Mouse (Mus musculus) layer of hippocampus, adult 2 months (tissue): ENCODE measurements around the gene Magi2. TPM values are rescaled to one million over a fixed set of nuclear protein-coding genes. Genes with fewer than 3 reads are reported as not detected.
"Not testable (repeated sequence)": the region's sequence is repeated elsewhere in the genome, so short reads cannot be mapped to it uniquely, and the experiment has no call there.

Experiments
- DNase-seq, 2 experiments: peaks; one replicate each; pipeline ENCODE4 v3.0.0; 2022; ENCODE audit warnings: low spot score in 2 of 2
- H3K27ac ChIP-seq: fragments of 200-600 bp; 2 replicates; pipeline ENCODE4 v1.8.1; 2022
- H3K4me3 ChIP-seq: fragments of 200-600 bp; 2 replicates; pipeline ENCODE4 v1.8.1; 2022; ENCODE audit warnings: mild to moderate bottlenecking
- CTCF ChIP-seq: fragments of 200-600 bp; conservative IDR thresholded peaks from 2 replicates; pipeline ENCODE4 v1.8.1; 2022; ENCODE audit warnings: antibody characterized with exemption, mild to moderate bottlenecking, moderate library complexity
- total RNA-seq, 2 experiments: library from RNA; stranded (reverse); gene quantifications; 2 replicates each; pipeline ENCODE4 v1.2.3; 2021

Magi2 gene
- total RNA-seq, 2 experiments from 2014 or later, result 133 to 150 TPM

GRCm38 (mm10) chr5:19482981-19483380 lies 256.1 kb downstream of the Magi2 start:
- no peak overlapping the region for H3K4me3 ChIP-seq
- no peak overlapping the region for H3K27ac ChIP-seq
- DNase-seq, result peak in 1 of 2 experiments; percentile 14
- no peak for TF ChIP-seq CTCF

- no peak overlapping the region for H3K4me3 ChIP-seq
- no peak overlapping the region for H3K27ac ChIP-seq
- no peak for DNase-seq
- no peak for TF ChIP-seq CTCF
These were observed 261.1 kb downstream of the Magi2 start for GRCm38 (mm10) chr5:19487947-19488346.

- H3K27ac ChIP-seq, result no peak overlapping the region
- no peak for TF ChIP-seq CTCF
- no peak overlapping the region for H3K4me3 ChIP-seq
- DNase-seq, result peak; percentile 7 to 36
These were observed 274.2 kb downstream of the Magi2 start for GRCm38 (mm10) chr5:19501005-19501404.

- peak; percentile 80 for TF ChIP-seq CTCF
- peak; percentile 20 to 33 for DNase-seq
- Histone ChIP-seq H3K4me3 (no peak overlapping the region), H3K27ac (no peak overlapping the region)
These were observed 295.3 kb downstream of the Magi2 start for GRCm38 (mm10) chr5:19522168-19522567.

GRCm38 (mm10) chr5:19539348-19539747 lies 312.5 kb downstream of the Magi2 start:
- no peak overlapping the region for H3K4me3 ChIP-seq
- no peak for TF ChIP-seq CTCF
- no peak overlapping the region for H3K27ac ChIP-seq
- no peak for DNase-seq

DNA sequence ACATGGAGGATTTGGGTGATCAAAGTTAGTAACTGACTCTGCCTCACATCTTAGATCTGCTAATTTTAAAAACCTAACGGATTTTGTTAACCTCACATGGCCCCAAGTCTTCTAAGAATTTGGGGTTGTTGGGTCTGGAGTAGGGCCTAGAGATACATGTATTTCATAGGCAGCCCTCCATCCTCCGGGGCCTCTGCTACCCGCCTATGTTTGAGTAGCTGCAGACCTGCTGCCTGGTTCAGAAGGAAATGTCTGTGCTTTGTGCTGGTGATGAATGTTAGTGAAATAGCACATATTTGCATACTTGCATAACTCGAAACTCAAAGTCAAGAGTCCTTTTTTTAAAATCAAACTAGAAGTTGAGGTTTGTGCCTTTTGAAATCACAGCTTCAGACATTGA lies 319.6 kb downstream of the Magi2 start:
- H3K27ac ChIP-seq, result peak overlapping the region; percentile 79
- TF ChIP-seq CTCF, result no peak

GRCm38 (mm10) chr5:19546900-19547299 lies 320.1 kb downstream of the Magi2 start:
- 0 out of 2 replicates have a peak, but pooled peaks have one; percentile 4 for TF ChIP-seq CTCF
- no peak overlapping the region for H3K4me3 ChIP-seq
- no peak for DNase-seq
- H3K27ac ChIP-seq, result peak overlapping the region; percentile 79

More for the DNA sequence above, 319.6 kb downstream of the Magi2 start:
- peak in 1 of 2 experiments; percentile 34 for DNase-seq
- no peak overlapping the region for H3K4me3 ChIP-seq

DNA sequence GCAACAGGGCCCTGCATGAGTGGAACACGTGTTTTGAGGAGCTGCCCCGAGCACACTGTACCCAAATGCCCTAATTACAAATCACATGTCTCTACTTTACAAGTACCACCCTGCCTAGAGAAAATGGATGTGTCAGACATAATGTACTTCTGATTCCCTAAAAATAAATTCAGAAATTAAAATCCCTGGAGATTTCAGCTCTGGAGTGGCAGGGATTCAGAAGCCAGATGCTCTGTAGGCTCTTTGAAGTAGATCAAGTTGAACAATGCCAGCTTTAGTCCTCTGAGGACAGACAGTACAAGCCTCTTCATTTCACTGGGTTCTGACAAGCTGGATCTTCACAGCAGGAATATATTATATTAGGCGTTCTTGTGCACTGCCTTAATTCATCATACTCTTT lies 326.7 kb downstream of the Magi2 start:
- Histone ChIP-seq H3K27ac (peak overlapping the region; percentile 82), H3K4me3 (no peak overlapping the region)
- TF ChIP-seq CTCF, result no peak
- DNase-seq, result peak in 1 of 2 experiments; percentile 31

DNA sequence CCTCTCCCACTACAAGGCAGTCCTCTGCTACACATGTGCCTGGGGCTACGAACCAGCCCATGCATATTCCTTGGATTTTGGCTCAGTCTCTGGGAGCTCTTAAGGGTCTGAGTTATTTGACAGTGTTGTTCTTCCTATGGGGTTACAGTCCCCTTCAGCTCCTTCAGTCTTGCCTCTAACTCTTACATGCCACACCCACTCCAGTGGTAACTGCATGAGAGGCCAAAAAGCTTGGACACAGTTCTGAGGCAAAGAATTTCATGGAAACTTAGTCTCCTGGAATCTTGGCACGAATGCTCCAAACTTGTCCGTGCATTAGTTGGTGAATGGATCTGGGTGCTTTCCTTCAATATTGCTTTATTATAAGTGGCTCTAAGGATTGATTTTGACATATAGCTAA lies 338.8 kb downstream of the Magi2 start:
- Histone ChIP-seq H3K27ac (no peak overlapping the region), H3K4me3 (no peak overlapping the region)
- no peak for TF ChIP-seq CTCF
- DNase-seq, result no peak

- not testable (repeated sequence) for H3K27ac ChIP-seq, H3K4me3 ChIP-seq, DNase-seq
These were observed 339.3 kb downstream of the Magi2 start for GRCm38 (mm10) chr5:19566136-19566535.

- TF ChIP-seq CTCF, result no peak
- H3K27ac ChIP-seq, result no peak overlapping the region
These were observed 380.9 kb downstream of the Magi2 start for GRCm38 (mm10) chr5:19607700-19608099.

GRCm38 (mm10) chr5:19611788-19612187 lies 385.0 kb downstream of the Magi2 start:
- no peak for TF ChIP-seq CTCF
- Histone ChIP-seq H3K27ac (no peak overlapping the region), H3K4me3 (no peak overlapping the region)
- DNase-seq, result no peak

More at GRCm38 (mm10) chr5:19607700-19608099, 380.9 kb downstream of the Magi2 start:
- H3K4me3 ChIP-seq, result no peak overlapping the region
- DNase-seq, result no peak

DNA sequence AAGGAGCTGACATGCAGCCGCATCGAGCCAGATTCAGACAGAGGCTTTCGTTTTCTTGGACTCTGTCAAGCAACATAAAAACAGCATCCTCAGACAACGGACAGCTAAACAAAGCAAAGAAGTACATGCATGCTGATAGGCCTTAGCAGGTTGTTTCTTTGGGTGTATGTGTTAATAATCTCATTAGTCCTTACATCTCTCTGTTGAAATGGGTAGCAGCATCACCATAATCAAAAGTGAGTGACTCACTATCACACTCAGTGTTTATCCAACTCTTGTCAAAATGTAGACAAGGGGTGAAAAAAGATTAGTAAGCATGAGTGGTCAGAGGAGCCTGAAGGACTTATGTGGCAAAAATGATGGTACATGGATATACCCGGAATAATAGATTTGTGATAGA lies 394.8 kb downstream of the Magi2 start:
- no peak overlapping the region for H3K4me3 ChIP-seq
- DNase-seq, result no peak
- no peak overlapping the region for H3K27ac ChIP-seq
- no peak for TF ChIP-seq CTCF

- Histone ChIP-seq H3K4me3 (no peak overlapping the region), H3K27ac (no peak overlapping the region)
- DNase-seq, result no peak
- no peak for TF ChIP-seq CTCF
These were observed 407.1 kb downstream of the Magi2 start for GRCm38 (mm10) chr5:19633976-19634375.

- H3K4me3 ChIP-seq, result no peak overlapping the region
- no peak for TF ChIP-seq CTCF
- DNase-seq, result no peak
- no peak overlapping the region for H3K27ac ChIP-seq
These were observed 411.0 kb downstream of the Magi2 start for GRCm38 (mm10) chr5:19637789-19638188.
